Mouse (Mus musculus) erythroblast, embryonic 14.5 days (primary cell): ENCODE data around the gene Chd1.

Experiments used
- GATA1 ChIP-seq: IDR thresholded peaks from 2 replicates; pipeline ENCODE4 v1.6.1; 2012; ENCODE audit warnings: low read length, inconsistent platforms, mixed read lengths
- TAL1 ChIP-seq: IDR thresholded peaks from 3 replicates; pipeline ENCODE4 v1.6.1; 2012; ENCODE audit warnings: low read length, inconsistent platforms, mixed read lengths

DNA sequence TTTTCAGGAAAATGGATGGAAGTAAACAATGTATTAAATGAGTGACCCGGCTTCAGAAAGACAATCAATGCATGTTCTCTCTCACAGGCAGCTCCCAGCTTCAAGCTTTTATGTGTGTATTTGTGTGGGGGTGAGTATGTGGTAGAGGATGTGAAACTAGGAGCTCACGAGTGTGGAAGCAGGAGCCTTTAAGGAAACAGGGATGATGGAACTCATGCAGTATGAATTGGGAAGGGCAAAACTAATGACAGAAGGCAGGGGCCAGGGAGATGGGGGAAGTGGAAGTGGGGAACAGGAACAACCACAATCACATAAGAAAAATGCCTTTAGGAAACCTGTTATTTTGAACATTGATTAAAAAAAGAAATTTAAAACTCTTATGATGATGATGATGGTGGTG is 9.2 kb upstream of the Chd1 start:
- no peak for TF ChIP-seq TAL1
- TF ChIP-seq GATA1: no peak
